29 mouse cellular contexts compared by ENCODE assay signal in the genomic region with DNA sequence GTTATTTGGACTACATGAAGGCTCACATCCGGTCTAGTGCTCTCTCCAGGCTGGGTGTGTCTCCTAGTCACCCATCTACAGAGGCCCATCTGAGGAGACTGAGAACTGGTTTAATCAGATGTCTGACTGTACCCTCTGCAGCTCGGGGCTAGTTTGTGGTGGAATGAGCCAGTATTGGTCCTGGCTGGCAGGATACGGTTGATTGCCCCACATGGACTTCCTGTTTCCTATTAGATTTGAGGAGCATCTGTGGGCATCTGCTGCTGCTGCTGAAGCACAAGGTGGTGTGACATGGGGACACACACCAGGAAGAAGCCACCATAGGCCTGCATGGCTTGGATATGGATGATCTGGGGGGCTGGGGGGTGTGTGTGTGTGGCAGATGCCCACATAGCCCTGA. TPM values are rescaled to one million over a fixed set of nuclear protein-coding genes. Genes with fewer than 3 reads are reported as not detected.
DNase-seq lines count a peak whose midpoint lies in the region; ATAC-seq and TF ChIP-seq lines count a peak whose summit lies in the region.
"Had no signal": no experiment of that assay in that cellular context is flagged by ENCODE, and none has a peak within 500 bp of the region (broad histone marks: within the 10 kb centered on the region; RNA-seq: fewer than 3 reads in every experiment).

No protein-coding gene starts in this region.

- DNase-seq in 3T3-L1 (ENCODE audit: low read depth, low spot score) (peak; percentile 18), ES-E14 (ENCODE audit: low read depth, low spot score) (no peak)
- no peak for DNase-seq in cerebellum, adult 9-10 months
- DNase-seq: adrenal gland, postnatal 10 days; cerebellum, adult 11 months; cerebellum, adult 9-11 months; kidney, adult 11 months; layer of hippocampus, adult 9-11 months; lung, postnatal 36 days; right cerebral cortex, postnatal 4 days; thymus, adult 18-20 months; thymus, postnatal 4 days had no signal

- TF ChIP-seq CTCF in intestine, postnatal 0 days (IDR thresholded peaks at IDR 0.05; ENCODE audit: low read depth): no peak

- H3K9me3 ChIP-seq in intestine, embryonic 15.5 days: no peaks in the 10 kb centered on the region
- H3K9me3 ChIP-seq in intestine, embryonic 16.5 days (ENCODE audit: control insufficient read depth, low read length): no peaks in the 10 kb centered on the region
- H3K9me3 ChIP-seq in ES-E14 (ENCODE audit: control insufficient read depth, insufficient read depth, low read depth, low read length): no peaks in the 10 kb centered on the region
- no peaks in the 10 kb centered on the region for H3K9me3 ChIP-seq in intestine, postnatal 0 days (ENCODE audit: control insufficient read depth)
- H3K9me3 ChIP-seq: forebrain, embryonic 15.5 days; G1E; heart, embryonic 15.5 days; hindbrain, embryonic 12.5 days; limb, embryonic 13.5 days; lung, embryonic 15.5 days; midbrain, embryonic 13.5 days; neural tube, embryonic 13.5 days had no signal

- H3K36me3 ChIP-seq in intestine, embryonic 15.5 days: no peaks in the 10 kb centered on the region
- no peaks in the 10 kb centered on the region for H3K36me3 ChIP-seq in intestine, embryonic 16.5 days (ENCODE audit: control insufficient read depth, insufficient read depth, low read length)
- H3K36me3 ChIP-seq in ES-E14 (ENCODE audit: control insufficient read depth, insufficient read depth, low read length, poor library complexity, severe bottlenecking): no peaks in the 10 kb centered on the region
- no peaks in the 10 kb centered on the region for H3K36me3 ChIP-seq in intestine, postnatal 0 days (ENCODE audit: control insufficient read depth, insufficient read depth)
- H3K36me3 ChIP-seq: forebrain, embryonic 15.5 days; G1E; heart, embryonic 15.5 days; hindbrain, embryonic 12.5 days; limb, embryonic 13.5 days; lung, embryonic 15.5 days; midbrain, embryonic 13.5 days; neural tube, embryonic 13.5 days had no signal

- WGBS in intestine, embryonic 15.5 days: 65% methylated on average over 3 of the region's 3 CpGs
- WGBS in intestine, embryonic 16.5 days: 67% methylated on average over 3 of the region's 3 CpGs
- 47% methylated on average over 3 of the region's 3 CpGs for WGBS in intestine, postnatal 0 days

- no peak overlapping the region for H3K4me2 ChIP-seq in intestine, embryonic 15.5 days (replicated peaks)
- H3K4me2 ChIP-seq in intestine, embryonic 16.5 days (ENCODE audit: low read depth, low read length): no peak overlapping the region
- no peak overlapping the region for H3K4me2 ChIP-seq in intestine, postnatal 0 days (replicated peaks; ENCODE audit: low read depth)
- H3K4me2 ChIP-seq: forebrain, embryonic 15.5 days; heart, embryonic 15.5 days; hindbrain, embryonic 12.5 days; limb, embryonic 13.5 days; liver, embryonic 11.5 days; lung, embryonic 15.5 days; midbrain, embryonic 13.5 days; neural tube, embryonic 13.5 days had no signal

- H3K4me1 ChIP-seq in intestine, embryonic 15.5 days (replicated peaks): peaks cover 12% of the 10 kb centered on the region
- H3K4me1 ChIP-seq in intestine, embryonic 16.5 days (ENCODE audit: control insufficient read depth, insufficient read depth, low read length): peaks cover 10% of the 10 kb centered on the region; the same call in 1 of the 2 replicates
- H3K4me1 ChIP-seq in ES-E14 (ENCODE audit: control insufficient read depth in 2 of 2, insufficient read depth in 2 of 2, low read length in 2 of 2, poor library complexity in 1 of 2): peaks cover 8 to 17% of the 10 kb centered on the region in 2 experiments; a peak in 2 of 4 replicates
- H3K4me1 ChIP-seq in intestine, postnatal 0 days (replicated peaks; ENCODE audit: control insufficient read depth, insufficient read depth, low read length): 0 out of 2 replicates have a peak, but pooled peaks cover 3% of the 10 kb centered on the region
- H3K4me1 ChIP-seq: forebrain, embryonic 15.5 days; hindbrain, embryonic 12.5 days; limb, embryonic 13.5 days; lung, embryonic 15.5 days; midbrain, embryonic 13.5 days; neural tube, embryonic 13.5 days had no signal

- H3K4me3 ChIP-seq in intestine, embryonic 15.5 days (replicated peaks): no peak overlapping the region
- no peak overlapping the region for H3K4me3 ChIP-seq in intestine, embryonic 16.5 days (ENCODE audit: low read length)
- peak overlapping the region in 1 of 2 experiments; percentile 74; a peak in 1 of 4 replicates for H3K4me3 ChIP-seq in ES-E14 (ENCODE audit: insufficient read depth in 1 of 2, low read depth in 1 of 2, low read length in 2 of 2, poor library complexity in 1 of 2, severe bottlenecking in 1 of 2)
- no peak overlapping the region for H3K4me3 ChIP-seq in intestine, postnatal 0 days (ENCODE audit: low read depth, low read length)
- H3K4me3 ChIP-seq: forebrain, embryonic 15.5 days; heart, embryonic 15.5 days; hindbrain, embryonic 12.5 days; limb, embryonic 13.5 days; lung, embryonic 15.5 days; midbrain, embryonic 13.5 days; neural tube, embryonic 13.5 days had no signal

- no peak overlapping the region for H3K27ac ChIP-seq in intestine, embryonic 15.5 days
- no peak overlapping the region for H3K27ac ChIP-seq in intestine, embryonic 16.5 days (ENCODE audit: low read length)
- peak overlapping the region; percentile 37; the same call in 1 of the 2 replicates for H3K27ac ChIP-seq in ES-E14 (ENCODE audit: insufficient read depth, low read depth, low read length, poor library complexity, severe bottlenecking)
- no peak overlapping the region; the same call in 1 of the 2 replicates for H3K27ac ChIP-seq in intestine, postnatal 0 days (ENCODE audit: low read depth, low read length)
- H3K27ac ChIP-seq: forebrain, embryonic 15.5 days; heart, embryonic 15.5 days; hindbrain, embryonic 12.5 days; hindbrain, postnatal 0 days; limb, embryonic 13.5 days; lung, embryonic 15.5 days; midbrain, embryonic 13.5 days; neural tube, embryonic 13.5 days; stomach, postnatal 0 days had no signal

- 0 out of 2 replicates have a peak, but pooled peaks have one; percentile 16 for ATAC-seq in intestine, embryonic 15.5 days
- no peak for ATAC-seq in intestine, embryonic 16.5 days
- ATAC-seq in intestine, postnatal 0 days: peak; percentile 44
- ATAC-seq in erythroid progenitor cell, adult 5-6 weeks (replicated peaks; ENCODE audit: low FRiP score, poor library complexity, severe bottlenecking): no peak
- ATAC-seq: CD4-positive, CD25-positive, alpha-beta regulatory T cell, adult 4 months; forebrain, embryonic 15.5 days; hindbrain, postnatal 0 days; midbrain, embryonic 13.5 days had no signal

- H3K27me3 ChIP-seq in intestine, embryonic 15.5 days (replicated peaks): no peaks in the 10 kb centered on the region
- H3K27me3 ChIP-seq in intestine, embryonic 16.5 days (replicated peaks; ENCODE audit: control insufficient read depth, insufficient read depth, low read length): no peaks in the 10 kb centered on the region
- H3K27me3 ChIP-seq in intestine, postnatal 0 days (replicated peaks; ENCODE audit: control insufficient read depth, insufficient read depth, low read length): no peaks in the 10 kb centered on the region
- H3K27me3 ChIP-seq: forebrain, embryonic 15.5 days; heart, embryonic 15.5 days; hindbrain, embryonic 12.5 days; limb, embryonic 13.5 days; lung, embryonic 15.5 days; midbrain, embryonic 13.5 days; neural tube, embryonic 13.5 days had no signal

- H3K9ac ChIP-seq in intestine, embryonic 15.5 days: no peak overlapping the region
- no peak overlapping the region for H3K9ac ChIP-seq in intestine, embryonic 16.5 days (ENCODE audit: low read depth, low read length)
- H3K9ac ChIP-seq in ES-E14 (ENCODE audit: insufficient read depth, low read depth, low read length, poor library complexity, severe bottlenecking): peak overlapping the region; percentile 83; the same call in 1 of the 2 replicates
- no peak overlapping the region for H3K9ac ChIP-seq in intestine, postnatal 0 days (ENCODE audit: low read depth, low read length)
- H3K9ac ChIP-seq: forebrain, embryonic 15.5 days; heart, embryonic 15.5 days; hindbrain, embryonic 12.5 days; limb, embryonic 13.5 days; lung, embryonic 15.5 days; midbrain, embryonic 13.5 days; neural tube, embryonic 13.5 days had no signal

- in situ Hi-C loops in ES-E14 (cut with MboI; ENCODE audit: low sequenced_read_pairs in 2 of 2, unreplicated experiment in 2 of 2): no loop called here

TF ChIP-seq in ES-E14, 5 proteins besides CTCF, POLR2A, EP300 and RAD21:
- no peak for TF ChIP-seq HCFC1 (IDR thresholded peaks at IDR 0.05; ENCODE audit: borderline replicate concordance, insufficient read depth, low read length)
- no peak for TF ChIP-seq MAFK (IDR thresholded peaks at IDR 0.05; ENCODE audit: insufficient read depth, low read depth, low read length)
- no peak for TF ChIP-seq CHD2 (IDR thresholded peaks at IDR 0.05; ENCODE audit: low read depth, low read length)
- no peak for TF ChIP-seq ZNF384 (IDR thresholded peaks at IDR 0.05; ENCODE audit: low read depth, low read length)
- TF ChIP-seq ZC3H11A (IDR thresholded peaks at IDR 0.05; ENCODE audit: borderline replicate concordance, low read depth, low read length): no peak

RNA-seq across cellular contexts. Expression of gene Ablim2, which starts 32.0 kb away (rescaled TPM):
- polyA plus RNA-seq in intestine, embryonic 15.5 days (2015; fragmentation: Nextera tagmentation; extraction: Ambion mirVana): 3.7 and 4.1 TPM in 2 replicates
- 5.4 and 5.7 TPM in 2 replicates for polyA plus RNA-seq in intestine, embryonic 16.5 days (2015; fragmentation: Nextera tagmentation; extraction: Ambion mirVana)
- 0.95 and 1.6 TPM in 2 replicates for total RNA-seq in ES-E14 (2012; rRNA removed)
- polyA plus RNA-seq in intestine, postnatal 0 days (2015; fragmentation: Nextera tagmentation; extraction: Ambion mirVana): 1.9 and 2.0 TPM in 2 replicates
- total RNA-seq in erythroid progenitor cell, adult 5-6 weeks (2015; ENCODE audit: low replicate concordance): not detected in 2 replicates
- not detected in 2 replicates for total RNA-seq in erythroid progenitor cell, adult 5-6 weeks (2017; ENCODE audit: low replicate concordance)
- polyA plus RNA-seq: G1E had no signal

RNA-seq across cellular contexts. Expression of gene Sh3tc1, which starts 49.9 kb away (rescaled TPM):
- polyA plus RNA-seq in intestine, embryonic 15.5 days (2015; fragmentation: Nextera tagmentation; extraction: Ambion mirVana): 16.0 and 17.8 TPM in 2 replicates
- 18.4 and 20.5 TPM in 2 replicates for polyA plus RNA-seq in intestine, embryonic 16.5 days (2015; fragmentation: Nextera tagmentation; extraction: Ambion mirVana)
- 5.1 and 5.9 TPM in 2 replicates for total RNA-seq in ES-E14 (2012; rRNA removed)
- polyA plus RNA-seq in intestine, postnatal 0 days (2015; fragmentation: Nextera tagmentation; extraction: Ambion mirVana): 18.3 and 18.7 TPM in 2 replicates
- 0.36 TPM in 1 of 2 replicates, not detected in the other for total RNA-seq in erythroid progenitor cell, adult 5-6 weeks (2015; ENCODE audit: low replicate concordance)
- 0.90 and 1.6 TPM in 2 replicates for total RNA-seq in erythroid progenitor cell, adult 5-6 weeks (2017; ENCODE audit: low replicate concordance)
- total RNA-seq: megakaryocyte-erythroid progenitor cell, adult 5-6 weeks had no signal

Comparison
In these comparisons a context has a peak if more than half of its experiments do, and no peak if none do; other contexts are left out.
1. ATAC-seq: peak in intestine, embryonic 15.5 days (single experiment) and intestine, postnatal 0 days (single experiment); none in intestine, embryonic 16.5 days (single experiment) and erythroid progenitor cell, adult 5-6 weeks (single experiment).